Mouse (Mus musculus) gonadal fat pad, adult 2 months (tissue): Measurements from ENCODE around the gene Asb18. TPM values are rescaled to one million over a fixed set of nuclear protein-coding genes. Genes with fewer than 3 reads are reported as not detected.

Experiments
- polyA plus RNA-seq: library from polyadenylated mRNA; depleted of rRNA; stranded (reverse); fragments of >200 nt; gene quantifications from 2 replicates; pipeline ENCODE4 v1.2.3, GENCODE M21; 2012; rRNA removed

Gene Asb18
- polyA plus RNA-seq, 1 experiment, result 26.8 TPM

Other genes starting within 250 kb of the Asb18 start
- gene Gbx2, start 83.5 kb downstream of the Asb18 start, polyA plus RNA-seq, result 0.05 TPM in 1 of 2 replicates, not detected in the other
- gene Iqca, start 138.7 kb upstream of the Asb18 start, polyA plus RNA-seq, result 0.28 and 0.75 TPM in 2 replicates
- 100 and 181 TPM in 2 replicates for gene Ackr3, start 189.3 kb upstream of the Asb18 start, polyA plus RNA-seq